Mouse (Mus musculus): Measurements from ENCODE around the gene Tead1. TPM values are rescaled to one million over a fixed set of nuclear protein-coding genes. Genes with fewer than 3 reads are reported as not detected.
A peak's percentile ranks its signal among the peaks of the same experiment; 100 is the strongest.

The Tead1 gene
- polyA plus RNA-seq, 1 experiment from 2014 or later = 13.9 TPM

DNA sequence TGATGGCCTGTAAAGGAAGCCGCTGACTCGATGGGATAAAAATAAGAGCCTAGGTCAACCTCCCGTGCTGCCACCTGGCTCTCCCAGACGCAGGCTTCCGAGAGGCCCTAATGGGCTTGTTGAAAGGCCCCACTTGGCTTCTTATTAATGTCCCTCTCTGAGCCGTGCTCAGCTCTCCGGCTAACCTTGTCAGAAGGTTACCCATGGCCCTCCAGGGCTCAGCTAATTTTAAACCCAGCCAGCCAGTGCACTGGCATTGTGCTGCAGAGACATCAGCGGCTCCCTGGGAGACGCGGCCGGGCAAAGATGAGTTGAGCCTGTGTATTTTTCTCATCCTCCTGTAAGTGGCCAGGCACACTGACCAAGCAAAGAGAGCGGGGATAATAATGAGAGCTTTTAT is 62.7 kb downstream of the Tead1 start:
- no peak for TF ChIP-seq CTCF (IDR thresholded peaks at IDR 0.05; ENCODE audit: low read depth)
- no peak for TF ChIP-seq EP300 (optimal IDR thresholded peaks at IDR 0.05)
- H3K36me3 ChIP-seq (ENCODE audit: control insufficient read depth, insufficient read depth, low read length) = no peaks in the 10 kb centered on the region
- H3K27me3 ChIP-seq (ENCODE audit: control insufficient read depth, insufficient read depth, low read length) = no peaks in the 10 kb centered on the region
- no peak for ATAC-seq (ENCODE audit: low FRiP score, low TSS enrichment)
- DNase-seq (ENCODE audit: low spot score) = no peak
- H3K4me2 ChIP-seq (replicated peaks; ENCODE audit: low read depth) = no peak overlapping the region
- H3K4me3 ChIP-seq (ENCODE audit: low read depth, low read length) = no peak overlapping the region
- WGBS = 54% methylated on average over 12 of the region's 12 CpGs
- H3K27ac ChIP-seq (replicated peaks) = no peak overlapping the region
- peaks cover 11% of the 10 kb centered on the region; the same call in 1 of the 2 replicates for H3K4me1 ChIP-seq (replicated peaks; ENCODE audit: control insufficient read depth, insufficient read depth)
- no peak overlapping the region for H3K9ac ChIP-seq (ENCODE audit: low read length)
- no peaks in the 10 kb centered on the region for H3K9me3 ChIP-seq (ENCODE audit: control insufficient read depth, low read length)

DNA sequence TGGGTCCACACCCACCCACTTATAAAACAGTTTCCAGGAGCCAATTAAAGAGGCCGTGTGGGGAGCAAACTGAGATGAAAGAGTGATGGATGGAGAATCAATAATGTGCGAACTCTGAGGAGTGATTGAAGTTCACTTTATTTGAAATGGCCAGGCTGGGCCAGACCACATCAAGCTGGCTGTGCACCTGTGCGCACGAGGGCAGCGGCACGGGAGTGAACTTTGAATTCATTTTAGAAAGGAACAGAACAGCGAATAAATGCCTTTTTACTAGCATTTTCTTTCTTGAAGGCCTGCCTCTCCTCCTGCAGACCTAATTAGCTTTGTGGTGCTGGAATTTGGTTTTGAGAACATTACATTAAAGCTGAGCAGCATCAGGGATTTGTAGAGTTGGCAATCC is 63.9 kb downstream of the Tead1 start:
- ATAC-seq (ENCODE audit: low FRiP score, low TSS enrichment) (peak; percentile 47; the same call in 1 of the 2 replicates), DNase-seq (ENCODE audit: low spot score) (no peak)
- H3K27me3 ChIP-seq (ENCODE audit: control insufficient read depth, insufficient read depth, low read length) = no peaks in the 10 kb centered on the region
- TF ChIP-seq EP300 (optimal IDR thresholded peaks at IDR 0.05) (no peak), CTCF (IDR thresholded peaks at IDR 0.05; ENCODE audit: low read depth) (no peak)
- WGBS = 51% methylated on average over 7 of the region's 7 CpGs
- no peak overlapping the region for H3K4me2 ChIP-seq (replicated peaks; ENCODE audit: low read depth)
- H3K36me3 ChIP-seq (ENCODE audit: control insufficient read depth, insufficient read depth, low read length) = no peaks in the 10 kb centered on the region
- no peak overlapping the region for H3K9ac ChIP-seq (ENCODE audit: low read length)
- peaks cover 11% of the 10 kb centered on the region; the same call in 1 of the 2 replicates for H3K4me1 ChIP-seq (replicated peaks; ENCODE audit: control insufficient read depth, insufficient read depth)
- peak overlapping the region; percentile 63; the same call in 1 of the 2 replicates for H3K27ac ChIP-seq (replicated peaks)
- no peaks in the 10 kb centered on the region for H3K9me3 ChIP-seq (ENCODE audit: control insufficient read depth, low read length)
- no peak overlapping the region for H3K4me3 ChIP-seq (ENCODE audit: low read depth, low read length)

DNA sequence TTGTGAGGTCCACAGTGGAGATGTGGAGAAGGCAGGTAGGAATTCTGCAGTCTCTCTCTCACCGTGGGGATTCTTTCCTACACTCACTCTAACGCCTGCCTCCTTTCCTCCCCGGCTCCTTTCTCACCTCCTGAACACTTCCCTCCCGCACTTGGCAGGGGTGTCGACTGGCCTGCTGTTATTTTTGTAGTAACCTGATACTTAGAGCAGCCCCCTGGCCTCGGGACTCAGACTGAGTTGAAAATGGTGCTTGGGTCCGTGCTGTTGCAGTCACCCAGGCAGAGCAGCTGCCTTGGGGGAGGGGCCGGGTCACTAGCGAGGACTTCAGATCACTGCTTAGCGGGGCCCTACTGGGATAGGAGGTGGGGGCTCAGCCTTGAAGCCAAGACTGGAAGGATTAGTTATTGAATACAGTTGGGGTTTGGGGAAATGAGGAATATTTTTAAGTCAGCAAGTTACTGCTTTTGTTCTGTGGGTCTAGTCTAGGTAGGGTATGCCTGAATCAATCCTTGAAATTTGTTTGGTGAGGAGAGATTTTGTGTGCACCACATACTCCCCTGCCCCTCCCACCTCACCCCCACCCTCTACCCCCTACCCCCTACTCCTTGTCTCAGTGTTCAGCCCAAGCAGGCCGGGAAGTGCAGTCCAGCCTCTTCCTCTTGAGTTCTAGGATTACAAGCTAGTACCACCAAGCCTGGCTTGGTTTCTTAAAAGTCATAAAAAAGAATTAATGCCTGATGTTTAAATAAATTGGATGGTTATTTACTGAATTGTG is 64.7 kb downstream of the Tead1 start:
- TF ChIP-seq CTCF (IDR thresholded peaks at IDR 0.05; ENCODE audit: low read depth) (no peak), EP300 (optimal IDR thresholded peaks at IDR 0.05) (no peak)
- no peaks in the 10 kb centered on the region for H3K36me3 ChIP-seq (ENCODE audit: control insufficient read depth, insufficient read depth, low read length)
- 13% methylated on average over 11 of the region's 11 CpGs for WGBS
- DNase-seq (ENCODE audit: low spot score) (peak; percentile 52), ATAC-seq (ENCODE audit: low FRiP score, low TSS enrichment) (peak; percentile 71; the same call in 1 of the 2 replicates)
- H3K9ac ChIP-seq (ENCODE audit: low read length) = peak overlapping the region; percentile 13; the same call in 1 of the 2 replicates
- H3K4me3 ChIP-seq (ENCODE audit: low read depth, low read length) = no peak overlapping the region
- H3K9me3 ChIP-seq (ENCODE audit: control insufficient read depth, low read length) = no peaks in the 10 kb centered on the region
- H3K27ac ChIP-seq (replicated peaks) = peak overlapping the region; percentile 63
- no peaks in the 10 kb centered on the region for H3K27me3 ChIP-seq (ENCODE audit: control insufficient read depth, insufficient read depth, low read length)
- H3K4me1 ChIP-seq (replicated peaks; ENCODE audit: control insufficient read depth, insufficient read depth) = peaks cover 11% of the 10 kb centered on the region; the same call in 1 of the 2 replicates
- peak overlapping the region; percentile 23; the same call in 1 of the 2 replicates for H3K4me2 ChIP-seq (replicated peaks; ENCODE audit: low read depth)

DNA sequence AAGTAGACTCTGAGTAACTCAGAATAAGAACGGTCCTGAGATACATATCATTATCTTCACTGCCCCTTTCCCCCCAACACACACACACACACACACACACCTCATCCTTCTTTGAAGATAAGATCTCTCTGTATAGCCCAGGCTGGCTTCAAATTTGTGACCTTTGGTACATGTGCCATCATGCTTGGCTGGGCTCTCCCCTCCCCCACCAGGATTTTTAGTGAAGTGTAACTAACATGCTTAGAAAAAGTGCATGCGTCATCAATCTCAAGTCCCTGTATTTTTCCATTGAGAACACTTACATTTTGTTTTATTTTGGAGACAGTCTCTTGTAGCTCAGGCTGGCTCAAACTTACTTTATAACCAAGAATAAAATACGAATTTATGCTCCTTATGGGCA is 68.1 kb downstream of the Tead1 start:
- H3K4me1 ChIP-seq (replicated peaks; ENCODE audit: control insufficient read depth, insufficient read depth) = peaks cover 5% of the 10 kb centered on the region; the same call in 1 of the 2 replicates
- no peak overlapping the region for H3K9ac ChIP-seq (ENCODE audit: low read length)
- DNase-seq (ENCODE audit: low spot score) (no peak), ATAC-seq (ENCODE audit: low FRiP score, low TSS enrichment) (no peak)
- no peak for TF ChIP-seq EP300 (optimal IDR thresholded peaks at IDR 0.05)
- no peak for TF ChIP-seq CTCF (IDR thresholded peaks at IDR 0.05; ENCODE audit: low read depth)
- H3K9me3 ChIP-seq (ENCODE audit: control insufficient read depth, low read length) = no peaks in the 10 kb centered on the region
- no peak overlapping the region for H3K4me3 ChIP-seq (ENCODE audit: low read depth, low read length)
- H3K4me2 ChIP-seq (replicated peaks; ENCODE audit: low read depth) = no peak overlapping the region
- 79% methylated on average over 3 of the region's 3 CpGs for WGBS
- H3K27ac ChIP-seq (replicated peaks) = no peak overlapping the region
- H3K27me3 ChIP-seq (ENCODE audit: control insufficient read depth, insufficient read depth, low read length) = no peaks in the 10 kb centered on the region
- no peaks in the 10 kb centered on the region for H3K36me3 ChIP-seq (ENCODE audit: control insufficient read depth, insufficient read depth, low read length)

DNA sequence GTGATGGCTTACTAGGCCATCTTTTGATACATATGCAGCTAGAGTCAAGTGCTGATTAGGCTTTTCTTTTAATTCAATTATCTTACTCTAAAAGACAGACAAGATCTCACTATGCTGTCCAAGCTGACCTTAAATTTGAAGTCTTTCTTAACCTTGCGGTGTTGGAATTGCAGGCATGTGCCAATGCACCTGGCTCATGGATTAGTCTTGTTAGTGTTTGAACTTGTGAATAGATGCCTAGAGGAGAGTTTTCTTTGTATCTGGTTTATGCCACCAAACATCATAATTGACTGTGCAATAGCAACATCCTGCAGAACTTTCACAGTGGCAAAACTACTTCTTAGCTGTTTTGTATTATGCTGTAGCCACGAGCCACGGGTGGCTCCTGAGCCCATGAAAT is 68.7 kb downstream of the Tead1 start:
- H3K27me3 ChIP-seq (ENCODE audit: control insufficient read depth, insufficient read depth, low read length) = no peaks in the 10 kb centered on the region

DNA sequence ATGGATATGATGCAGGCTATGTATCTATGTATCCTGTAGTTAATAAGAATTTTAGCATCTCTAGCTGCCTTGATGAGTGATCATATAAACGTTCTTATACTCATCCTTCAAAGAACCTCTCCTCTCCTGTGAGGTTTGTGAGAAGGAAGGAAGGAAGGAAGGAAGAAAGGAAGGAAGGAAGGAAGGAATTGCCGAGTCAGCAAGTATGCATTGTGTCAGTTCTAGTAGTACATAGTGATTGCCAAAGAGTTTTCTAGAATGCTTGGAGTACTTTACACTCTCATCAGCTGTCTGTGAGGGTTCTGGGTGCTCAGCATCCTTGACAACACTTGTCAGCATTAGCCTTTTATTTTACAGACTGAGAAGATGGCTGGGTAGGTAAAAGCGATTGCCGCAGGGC is 69.2 kb downstream of the Tead1 start:
- H3K4me3 ChIP-seq (ENCODE audit: low read depth, low read length) = no peak overlapping the region
- peaks cover 5% of the 10 kb centered on the region; the same call in 1 of the 2 replicates for H3K4me1 ChIP-seq (replicated peaks; ENCODE audit: control insufficient read depth, insufficient read depth)
- no peaks in the 10 kb centered on the region for H3K9me3 ChIP-seq (ENCODE audit: control insufficient read depth, low read length)
- no peak overlapping the region for H3K9ac ChIP-seq (ENCODE audit: low read length)
- DNase-seq (ENCODE audit: low spot score) (no peak), ATAC-seq (ENCODE audit: low FRiP score, low TSS enrichment) (no peak)
- no peaks in the 10 kb centered on the region for H3K27me3 ChIP-seq (ENCODE audit: control insufficient read depth, insufficient read depth, low read length)
- WGBS = 85% methylated on average over 4 of the region's 4 CpGs
- H3K27ac ChIP-seq (replicated peaks) = no peak overlapping the region
- H3K36me3 ChIP-seq (ENCODE audit: control insufficient read depth, insufficient read depth, low read length) = no peaks in the 10 kb centered on the region
- no peak overlapping the region for H3K4me2 ChIP-seq (replicated peaks; ENCODE audit: low read depth)
- no peak for TF ChIP-seq CTCF (IDR thresholded peaks at IDR 0.05; ENCODE audit: low read depth)
- no peak for TF ChIP-seq EP300 (optimal IDR thresholded peaks at IDR 0.05)

More for the DNA sequence above, 68.7 kb downstream of the Tead1 start:
- TF ChIP-seq CTCF (IDR thresholded peaks at IDR 0.05; ENCODE audit: low read depth) (no peak), EP300 (optimal IDR thresholded peaks at IDR 0.05) (no peak)
- 82% methylated on average over 3 of the region's 3 CpGs for WGBS
- DNase-seq (ENCODE audit: low spot score) (no peak), ATAC-seq (ENCODE audit: low FRiP score, low TSS enrichment) (no peak)
- Histone ChIP-seq H3K4me3 (ENCODE audit: low read depth, low read length) (no peak overlapping the region), H3K36me3 (ENCODE audit: control insufficient read depth, insufficient read depth, low read length) (no peaks in the 10 kb centered on the region), H3K9ac (ENCODE audit: low read length) (no peak overlapping the region), H3K4me1 (replicated peaks; ENCODE audit: control insufficient read depth, insufficient read depth) (peaks cover 5% of the 10 kb centered on the region; the same call in 1 of the 2 replicates), H3K9me3 (ENCODE audit: control insufficient read depth, low read length) (no peaks in the 10 kb centered on the region), H3K27ac (replicated peaks) (no peak overlapping the region), H3K4me2 (replicated peaks; ENCODE audit: low read depth) (no peak overlapping the region)
